Mouse (Mus musculus) C2C12 (cell line): ENCODE measurements around the gene Mtfr1l. TPM values are rescaled to one million over a fixed set of nuclear protein-coding genes. Genes with fewer than 3 reads are reported as not detected.

Source experiments
- H3K27me3 ChIP-seq: one replicate; pipeline ENCODE4 v1.6.1; 2011; ENCODE audit not compliant: control insufficient read depth, insufficient read depth, insufficient read length
- H3K36me3 ChIP-seq: one replicate; pipeline ENCODE4 v1.6.1; 2011; ENCODE audit not compliant: control insufficient read depth, insufficient read depth
- H3K4me3 ChIP-seq: one replicate; pipeline ENCODE4 v1.5.1; 2011; ENCODE audit warnings: mild to moderate bottlenecking, control low read depth; ENCODE audit not compliant: poor library complexity, insufficient read depth, severe bottlenecking
- H3K79me2 ChIP-seq: one replicate; pipeline ENCODE4 v1.6.1; 2011; ENCODE audit not compliant: control insufficient read depth, insufficient read depth
- H3K79me3 ChIP-seq: one replicate; pipeline ENCODE4 v1.6.1; 2011; ENCODE audit warnings: low read depth, control low read depth
- H3ac ChIP-seq: one replicate; pipeline ENCODE3; 2011; ENCODE audit warnings: low read depth; ENCODE audit not compliant: control insufficient read depth, insufficient read length
- CEBPB ChIP-seq: IDR thresholded peaks from one replicate; pipeline ENCODE4 v1.6.1; 2011; ENCODE audit warnings: low read depth, mild to moderate bottlenecking, control low read depth, moderate library complexity
- CTCF ChIP-seq: IDR thresholded peaks from one replicate; pipeline ENCODE4 v1.5.1; 2011; ENCODE audit not compliant: control insufficient read depth, insufficient read depth, insufficient read length
- FOSL1 ChIP-seq: IDR thresholded peaks from one replicate; pipeline ENCODE4 v1.8.0; 2011; ENCODE audit warnings: mild to moderate bottlenecking, low read length; ENCODE audit not compliant: poor library complexity, insufficient read depth, severe bottlenecking
- MAX ChIP-seq: IDR thresholded peaks from one replicate; pipeline ENCODE4 v1.6.1; 2011; ENCODE audit warnings: mild to moderate bottlenecking, control low read depth
- MYOD1 ChIP-seq: IDR thresholded peaks from one replicate; pipeline ENCODE4 v1.6.1; 2011; ENCODE audit warnings: low read depth; ENCODE audit not compliant: control insufficient read depth, insufficient read length
- MYOG ChIP-seq: IDR thresholded peaks from one replicate; pipeline ENCODE4 v1.6.1; 2011; ENCODE audit not compliant: control insufficient read depth, insufficient read length; ENCODE audit errors: extremely low read depth
- USF1 ChIP-seq: IDR thresholded peaks from one replicate; pipeline ENCODE4 v1.6.1; 2011; ENCODE audit warnings: low read depth, mild to moderate bottlenecking, control low read depth, moderate library complexity
- polyA plus RNA-seq: library from polyadenylated mRNA; unstranded; fragments of >200 nt; fragmentation: generic; extraction: Trizol; gene quantifications from one replicate; pipeline ENCODE4 v1.2.1, GENCODE M21; 2012; ENCODE audit warnings: missing spikeins

Mtfr1l gene
- polyA plus RNA-seq, 1 experiment: 66.6 TPM

GRCm38 (mm10) chr4:134484231-134484630 lies 51.0 kb downstream of the Mtfr1l start:
- TF ChIP-seq CTCF (no peak), USF1 (no peak), MYOG (no peak), CEBPB (no peak), MAX (no peak), MYOD1 (no peak), FOSL1 (no peak)
- Histone ChIP-seq H3K4me3 (no peak overlapping the region), H3K79me2 (no peaks in the 10 kb centered on the region), H3K27me3 (no peaks in the 10 kb centered on the region), H3K79me3 (no peaks in the 10 kb centered on the region), H3K36me3 (no peaks in the 10 kb centered on the region), H3ac (no peak overlapping the region)

- Histone ChIP-seq H3K36me3 (no peaks in the 10 kb centered on the region), H3K4me3 (no peak overlapping the region), H3K27me3 (no peaks in the 10 kb centered on the region), H3K79me3 (no peaks in the 10 kb centered on the region), H3ac (no peak overlapping the region), H3K79me2 (no peaks in the 10 kb centered on the region)
- TF ChIP-seq MYOG: no peak
- no peak for TF ChIP-seq USF1
- no peak for TF ChIP-seq MAX
- no peak for TF ChIP-seq CEBPB
- TF ChIP-seq CTCF: no peak
- TF ChIP-seq MYOD1: no peak
- no peak for TF ChIP-seq FOSL1
These were observed 51.5 kb downstream of the Mtfr1l start for GRCm38 (mm10) chr4:134483696-134484095.

- Histone ChIP-seq H3K36me3 (no peaks in the 10 kb centered on the region), H3K79me2 (no peaks in the 10 kb centered on the region), H3K4me3 (no peak overlapping the region), H3K27me3 (no peaks in the 10 kb centered on the region), H3K79me3 (no peaks in the 10 kb centered on the region), H3ac (no peak overlapping the region)
- TF ChIP-seq MAX: no peak
- TF ChIP-seq FOSL1: no peak
These were observed 52.0 kb downstream of the Mtfr1l start for GRCm38 (mm10) chr4:134483078-134483688.

GRCm38 (mm10) chr4:134482442-134482841 lies 52.7 kb downstream of the Mtfr1l start:
- TF ChIP-seq FOSL1 (no peak), USF1 (no peak)
- Histone ChIP-seq H3K27me3 (no peaks in the 10 kb centered on the region), H3ac (no peak overlapping the region), H3K79me3 (no peaks in the 10 kb centered on the region), H3K79me2 (no peaks in the 10 kb centered on the region), H3K4me3 (no peak overlapping the region), H3K36me3 (no peaks in the 10 kb centered on the region)

GRCm38 (mm10) chr4:134481270-134481669 lies 53.9 kb downstream of the Mtfr1l start:
- Histone ChIP-seq H3K79me3 (no peaks in the 10 kb centered on the region), H3K4me3 (no peak overlapping the region), H3ac (no peak overlapping the region), H3K36me3 (no peaks in the 10 kb centered on the region), H3K79me2 (no peaks in the 10 kb centered on the region), H3K27me3 (no peaks in the 10 kb centered on the region)
- TF ChIP-seq CTCF (no peak), MYOG (no peak), CEBPB (no peak), MYOD1 (no peak), FOSL1 (no peak), MAX (no peak), USF1 (no peak)

GRCm38 (mm10) chr4:134480864-134481263 lies 54.3 kb downstream of the Mtfr1l start:
- Histone ChIP-seq H3K36me3 (no peaks in the 10 kb centered on the region), H3ac (no peak overlapping the region), H3K79me3 (no peaks in the 10 kb centered on the region), H3K4me3 (no peak overlapping the region), H3K27me3 (no peaks in the 10 kb centered on the region), H3K79me2 (no peaks in the 10 kb centered on the region)
- TF ChIP-seq MYOD1 (no peak), CTCF (peak; percentile 68), MAX (no peak)
